Mouse (Mus musculus) heart, postnatal 25 days (tissue): Measurements from ENCODE around the gene Ahcyl2. TPM values are rescaled to one million over a fixed set of nuclear protein-coding genes. Genes with fewer than 3 reads are reported as not detected.
"Not testable (repeated sequence)": the region's sequence is repeated elsewhere in the genome, so short reads cannot be mapped to it uniquely, and the experiment has no call there.

ENCODE experiments used
- DNase-seq: peaks from one replicate; pipeline ENCODE4 v3.0.0; 2022; ENCODE audit warnings: low spot score
- intact Hi-C: fragments of 180-260 bp; cut with DNase I; formaldehyde crosslinking; loops from one replicate; pipeline ENCODE4 v1.15.1; 2025
- total RNA-seq, 2 experiments: library from RNA; stranded (reverse); gene quantifications; 2 replicates each; pipeline ENCODE4 v1.2.3; 2021

Gene Ahcyl2
- total RNA-seq, 2 experiments from 2014 or later, result 15.0 to 16.9 TPM

GRCm38 (mm10) chr6:29805381-29805780, 37.6 kb downstream of the Ahcyl2 start:
- DNase-seq, result no peak

GRCm38 (mm10) chr6:29812076-29812475, 44.3 kb downstream of the Ahcyl2 start:
- no peak for DNase-seq
- intact Hi-C loops, result no loop called here

More at GRCm38 (mm10) chr6:29805381-29805780, 37.6 kb downstream of the Ahcyl2 start:
- intact Hi-C loops, result no loop called here

DNA sequence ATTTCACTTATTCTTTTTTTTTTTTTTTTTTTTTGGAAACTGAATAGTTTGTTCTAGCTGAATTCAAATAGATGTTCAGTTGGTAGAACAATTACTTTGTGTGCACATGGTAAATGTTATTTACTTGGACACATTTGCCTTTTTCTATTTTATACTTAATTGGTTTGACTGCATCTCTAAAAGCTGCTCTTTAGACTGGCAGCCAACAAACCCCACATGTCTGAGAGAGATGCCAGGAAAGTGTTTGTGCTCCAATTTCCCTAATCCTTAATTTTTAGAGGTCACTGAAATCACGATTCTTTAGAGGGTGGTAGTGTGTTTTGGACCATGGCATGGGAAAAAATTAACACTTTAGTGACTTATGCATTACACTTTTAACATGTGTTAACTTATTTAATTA, 44.8 kb downstream of the Ahcyl2 start:
- intact Hi-C loops, result no loop called here
- no peak for DNase-seq

DNA sequence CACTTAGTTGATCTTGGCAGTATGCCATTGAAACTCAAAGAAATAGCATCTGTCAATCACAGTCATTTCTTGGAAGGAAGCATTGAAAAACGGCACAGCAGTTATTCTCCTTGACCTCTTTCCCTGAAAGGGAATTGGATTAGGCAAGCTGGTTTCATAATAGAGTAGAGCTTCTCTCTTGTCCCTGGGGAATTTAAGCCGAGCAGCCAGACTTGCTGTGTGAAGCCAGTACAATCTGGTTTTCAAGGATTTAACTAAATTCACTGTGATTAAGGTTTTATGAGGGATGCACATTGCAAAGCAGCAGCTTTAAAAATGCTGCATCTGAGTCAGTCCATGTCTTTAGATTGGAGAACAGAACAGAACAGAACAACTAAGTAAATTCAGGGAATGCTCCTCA, 46.8 kb downstream of the Ahcyl2 start:
- DNase-seq, result no peak
- intact Hi-C loops, result loop anchor here (5.0 kb wide), 1 partner anchor 57 kb away; no protein-coding TSS in a partner anchor

DNA sequence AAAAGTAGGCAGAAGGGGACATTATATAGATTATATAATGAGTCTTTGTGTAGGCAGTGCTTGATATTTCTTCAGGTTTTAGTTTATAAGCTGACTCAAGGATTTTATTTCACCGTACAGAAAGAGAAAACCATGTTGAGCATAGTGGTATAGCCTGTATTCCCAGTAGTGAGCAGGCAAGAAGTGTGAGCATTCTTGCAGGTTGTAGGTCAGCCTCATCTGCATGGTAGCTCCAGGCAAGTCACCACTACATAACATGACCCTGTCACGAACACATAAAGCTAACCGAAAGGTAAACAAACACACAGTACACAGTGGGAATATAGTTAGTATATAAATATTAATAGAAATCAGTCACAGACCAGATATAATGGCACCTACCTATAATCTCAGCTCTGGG, 47.2 kb downstream of the Ahcyl2 start:
- no peak for DNase-seq
- intact Hi-C loops, result loop anchor here (5.0 kb wide), 1 partner anchor 58 kb away; no protein-coding TSS in a partner anchor

GRCm38 (mm10) chr6:29815634-29816033, 47.8 kb downstream of the Ahcyl2 start:
- intact Hi-C loops, result loop anchor here (5.0 kb wide), 1 partner anchor 58 kb away; no protein-coding TSS in a partner anchor

GRCm38 (mm10) chr6:29816371-29816770, 48.6 kb downstream of the Ahcyl2 start:
- intact Hi-C loops, result loop anchor here (5.0 kb wide), 1 partner anchor 59 kb away; no protein-coding TSS in a partner anchor
- not testable (repeated sequence) for DNase-seq

More at GRCm38 (mm10) chr6:29815634-29816033, 47.8 kb downstream of the Ahcyl2 start:
- DNase-seq, result no peak

- no peak for DNase-seq
- intact Hi-C loops, result loop anchor here (1.0 to 5.0 kb wide), 2 partner anchors 62 to 107 kb away; no protein-coding TSS in a partner anchor
Observed at GRCm38 (mm10) chr6:29819309-29819708, 51.5 kb downstream of the Ahcyl2 start.

DNA sequence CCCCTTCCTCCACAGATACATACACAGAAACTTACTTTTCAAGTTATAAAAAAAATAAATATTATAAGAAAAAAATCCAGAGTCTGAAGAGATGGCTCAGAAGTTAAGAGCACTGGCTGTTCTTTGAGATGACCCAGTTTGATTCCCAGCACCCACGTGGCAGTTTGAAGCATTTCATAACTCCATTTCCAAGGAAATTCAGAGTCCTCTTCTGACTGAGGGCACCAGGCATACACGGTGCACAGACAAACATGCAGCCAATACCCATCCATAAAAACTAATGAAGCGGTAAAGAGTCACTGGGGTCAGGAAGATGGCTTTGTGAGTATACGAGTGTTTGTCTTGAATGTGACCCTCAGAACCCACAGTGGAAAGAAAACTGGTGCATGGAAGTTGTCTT, 52.5 kb downstream of the Ahcyl2 start:
- DNase-seq, result no peak
- intact Hi-C loops, result no loop called here

- no peak for DNase-seq
- intact Hi-C loops, result no loop called here
Observed at GRCm38 (mm10) chr6:29820926-29821325, 53.1 kb downstream of the Ahcyl2 start.

GRCm38 (mm10) chr6:29821770-29822169, 54.0 kb downstream of the Ahcyl2 start:
- DNase-seq, result no peak
- intact Hi-C loops, result no loop called here

GRCm38 (mm10) chr6:29825302-29825701, 57.5 kb downstream of the Ahcyl2 start:
- intact Hi-C loops, result no loop called here
- no peak for DNase-seq

- DNase-seq, result no peak
- intact Hi-C loops, result no loop called here
Observed at GRCm38 (mm10) chr6:29827291-29828242, 59.8 kb downstream of the Ahcyl2 start.

DNA sequence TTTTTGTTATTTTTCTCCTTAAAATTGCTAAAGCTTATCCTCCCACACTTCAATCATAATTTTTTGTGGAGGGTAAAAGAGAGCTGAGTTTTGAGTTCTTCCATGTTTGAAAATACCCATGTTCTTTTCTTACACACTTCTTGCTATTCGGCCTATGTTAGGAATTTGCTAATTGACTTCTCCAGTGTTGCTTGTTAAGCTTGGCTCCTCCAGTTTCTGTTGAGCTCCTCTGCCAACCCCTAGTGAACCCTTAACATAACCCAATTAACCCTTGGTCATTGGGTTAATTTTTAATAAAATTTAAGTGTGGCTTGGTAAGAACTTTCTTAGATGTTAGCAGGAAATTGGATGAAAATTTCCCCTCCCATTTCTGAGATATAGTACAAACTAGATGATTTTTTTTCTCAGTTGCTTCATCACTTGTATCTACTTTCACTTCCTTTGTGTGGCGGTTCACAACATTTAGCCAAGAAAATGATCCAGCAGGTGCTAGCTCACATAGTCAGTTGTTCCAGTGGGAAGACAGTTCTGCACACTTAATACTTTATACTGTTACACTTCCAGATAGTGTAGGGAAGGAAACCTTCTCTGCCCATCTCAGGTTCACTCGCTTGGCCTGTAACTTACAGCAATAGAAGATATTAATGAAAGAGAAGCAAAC, 60.9 kb downstream of the Ahcyl2 start:
- intact Hi-C loops, result no loop called here
- no peak for DNase-seq

- no peak for DNase-seq
- intact Hi-C loops, result loop anchor here (5.0 kb wide), 1 partner anchor 250 kb away; no protein-coding TSS in a partner anchor
Observed at GRCm38 (mm10) chr6:29832356-29832755, 64.5 kb downstream of the Ahcyl2 start.

DNA sequence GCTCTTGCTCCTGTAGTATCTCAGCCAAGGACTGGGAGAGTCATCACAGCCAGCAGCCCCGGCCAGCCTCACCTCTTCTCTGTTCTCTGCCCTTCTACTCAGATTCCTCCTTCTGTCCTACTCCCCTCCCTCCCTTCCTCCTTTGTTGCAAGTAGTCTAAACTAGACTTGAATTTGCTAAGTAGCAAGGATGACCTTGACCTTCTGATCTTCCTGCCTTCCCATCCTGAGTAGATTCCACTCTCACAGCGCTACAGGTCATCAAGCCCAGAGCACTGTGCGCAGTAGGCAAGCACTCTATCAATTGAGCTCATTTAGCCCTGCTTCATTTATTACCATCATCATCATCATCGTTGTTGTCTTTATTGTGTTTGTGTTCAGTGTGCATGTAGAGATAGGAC, 65.3 kb downstream of the Ahcyl2 start:
- intact Hi-C loops, result loop anchor here (5.0 kb wide), 1 partner anchor 249 kb away; no protein-coding TSS in a partner anchor
- DNase-seq, result no peak

DNA sequence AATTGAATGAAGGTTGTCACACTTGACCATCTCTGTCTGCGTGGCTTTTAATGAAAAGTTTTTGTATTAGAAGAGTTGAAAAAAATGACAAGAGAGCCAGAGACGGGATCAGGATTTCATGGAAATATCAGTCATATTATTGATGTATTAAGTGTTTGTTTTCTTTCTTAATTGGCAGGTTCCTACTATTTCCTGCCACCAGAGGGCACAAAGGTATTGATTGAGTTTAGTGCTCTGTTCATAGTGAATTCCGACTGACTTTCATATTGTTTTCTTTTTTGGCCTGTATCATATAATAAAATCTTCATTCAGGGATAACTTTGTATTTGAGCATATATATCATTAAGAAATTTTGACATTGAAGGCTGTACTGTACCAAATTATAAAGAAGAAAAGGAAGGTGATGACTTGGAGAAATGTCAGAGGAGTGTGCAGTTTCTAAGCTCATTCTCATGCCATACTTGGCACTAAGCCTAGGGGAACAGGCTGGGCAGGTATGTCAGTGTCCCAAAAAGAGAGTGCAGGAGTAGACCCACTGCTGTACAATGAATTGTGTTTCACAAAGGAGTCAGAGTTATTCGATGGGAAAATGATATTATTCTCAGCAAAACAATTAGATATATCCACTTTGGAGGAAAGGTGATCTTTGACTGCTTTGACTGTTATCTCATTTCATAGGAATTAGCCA, 65.9 kb downstream of the Ahcyl2 start:
- intact Hi-C loops, result loop anchor here (5.0 kb wide), 1 partner anchor 249 kb away; no protein-coding TSS in a partner anchor
- no peak for DNase-seq

DNA sequence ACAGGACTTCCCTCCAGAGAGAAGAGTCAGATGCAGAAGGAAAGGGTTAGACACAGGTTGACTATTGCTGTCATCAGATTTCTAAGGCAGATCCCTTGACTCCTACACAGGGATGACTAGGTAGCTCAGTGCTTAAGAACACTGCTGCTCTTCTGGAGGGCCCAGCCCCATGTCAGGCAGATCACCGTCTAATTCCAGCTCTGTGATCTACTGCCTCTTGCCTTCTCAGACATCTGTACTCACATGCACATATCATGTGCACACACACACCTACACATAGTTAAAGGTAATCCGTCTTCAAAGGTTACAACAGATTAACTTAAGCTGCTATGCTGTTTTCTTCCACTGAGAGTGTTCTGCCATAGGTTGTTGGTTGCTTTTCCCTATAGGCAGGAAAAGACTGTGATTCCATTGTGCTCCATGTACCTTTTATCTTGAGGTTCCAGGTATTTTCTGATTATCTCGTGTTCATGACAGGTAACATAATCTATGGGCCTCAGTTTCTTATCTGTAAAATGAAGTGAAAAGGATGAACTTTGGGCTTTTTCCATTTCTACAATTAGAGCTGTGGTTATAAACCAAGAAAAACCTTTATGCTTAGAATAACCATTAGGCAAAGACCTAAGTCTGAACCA, 67.8 kb downstream of the Ahcyl2 start:
- intact Hi-C loops, result no loop called here
- no peak for DNase-seq

DNA sequence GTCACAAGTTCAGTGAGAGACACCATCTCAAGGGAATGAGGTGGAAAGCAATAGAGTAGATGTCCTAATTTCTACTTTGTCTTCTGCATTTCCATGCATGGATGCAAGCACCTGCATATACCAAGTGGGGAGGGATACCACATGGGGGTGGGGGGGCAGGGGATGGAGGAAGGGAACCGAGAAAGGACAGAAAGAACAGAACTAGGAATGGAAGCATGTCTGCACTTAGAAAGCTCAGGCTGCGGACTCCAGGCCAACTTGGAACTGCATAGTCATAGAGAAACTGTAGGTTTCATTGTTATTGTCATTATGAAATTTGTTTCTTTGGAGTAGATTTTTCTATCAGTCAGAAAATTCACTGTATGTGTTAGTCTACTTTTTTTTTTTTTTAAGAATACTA, 69.8 kb downstream of the Ahcyl2 start:
- intact Hi-C loops, result no loop called here
- DNase-seq, result no peak
